Mouse (Mus musculus) frontal cortex, postnatal 25 days (tissue): ENCODE data around the gene Ptpn5.

Source experiments
- DNase-seq, 2 experiments: peaks; one replicate each; pipeline ENCODE4 v3.0.0; 2022; ENCODE audit warnings: low spot score in 2 of 2

The Ptpn5 gene

DNA sequence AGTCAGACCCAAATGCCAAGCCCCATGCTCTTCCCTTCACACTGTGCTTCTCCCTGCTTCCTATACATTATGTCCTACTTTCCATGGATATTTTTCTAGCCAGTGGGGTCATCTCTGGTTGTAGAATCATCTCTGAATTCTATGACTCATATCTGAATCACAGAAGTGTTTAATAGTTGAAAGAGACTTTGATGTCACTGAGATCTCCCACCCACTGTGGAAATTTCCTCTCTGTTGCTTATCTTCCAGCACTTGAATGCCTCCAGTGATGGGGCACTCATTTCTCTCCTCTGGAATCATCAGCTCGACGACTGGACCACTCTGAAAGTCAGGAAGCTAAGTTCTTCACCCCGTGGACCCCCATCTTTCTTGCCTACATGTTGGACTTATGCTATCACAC, 22.4 kb downstream of the Ptpn5 start:
- no peak for DNase-seq

DNA sequence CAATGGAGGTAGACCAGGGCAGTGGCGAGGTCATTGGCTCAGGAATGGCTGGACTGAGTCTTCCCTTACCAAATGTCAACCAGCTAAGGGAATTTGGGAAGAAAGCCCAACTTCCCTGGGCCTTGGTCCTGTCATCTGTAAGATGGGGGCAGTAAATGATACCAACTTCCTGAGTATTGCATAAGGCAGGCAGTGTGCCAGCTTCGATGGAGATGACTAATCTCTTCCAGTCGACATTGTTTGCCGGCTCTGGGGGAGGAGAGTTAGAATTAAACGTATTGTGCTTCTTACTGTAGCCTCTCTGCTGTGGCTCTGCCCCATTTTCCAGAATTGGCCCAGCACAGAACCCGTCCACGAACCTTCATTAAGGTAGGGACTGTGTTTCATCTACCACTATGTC, 23.0 kb downstream of the Ptpn5 start:
- DNase-seq, result peak in 1 of 2 experiments; percentile 51

DNA sequence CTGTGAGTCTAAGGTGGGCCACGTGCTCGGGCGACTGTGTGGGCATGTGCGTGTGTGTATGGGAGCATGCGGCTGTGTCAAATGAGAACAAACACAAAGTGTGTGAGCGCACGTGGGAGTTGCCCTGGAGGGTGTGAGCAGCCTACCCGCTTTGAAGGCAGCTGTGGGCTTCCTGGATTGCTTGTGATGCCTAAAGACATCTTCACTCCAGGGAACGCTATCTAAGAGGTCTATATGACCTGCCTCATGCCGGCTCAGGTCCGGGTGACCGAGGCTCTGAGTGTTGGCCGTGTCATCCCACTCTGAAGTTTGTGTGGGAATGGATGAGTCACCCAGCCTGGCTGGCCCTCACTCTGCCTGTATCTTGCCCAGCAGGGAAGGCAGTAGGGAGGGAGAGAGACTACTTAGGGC, 24.7 kb downstream of the Ptpn5 start:
- peak in 1 of 2 experiments; percentile 40 for DNase-seq

DNA sequence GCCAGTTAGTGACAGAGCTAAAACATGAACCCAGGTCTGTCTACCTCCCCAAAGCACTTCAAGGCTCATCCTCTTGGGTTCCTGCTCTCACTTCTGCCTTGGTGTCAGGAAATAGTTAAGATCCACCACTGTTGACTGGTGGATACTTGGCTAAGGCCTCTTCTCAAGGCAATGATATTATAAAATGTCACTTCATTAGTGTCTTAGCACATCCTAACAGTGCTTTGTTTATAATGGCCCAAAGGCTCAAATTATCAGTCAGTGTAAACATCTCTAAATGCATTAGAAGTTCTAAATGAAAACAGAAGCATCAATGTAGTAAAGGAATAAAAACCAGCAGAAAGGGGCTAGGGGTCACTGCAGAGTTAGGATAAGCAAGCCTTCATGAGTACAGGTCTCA, 26.5 kb downstream of the Ptpn5 start:
- DNase-seq, result no peak

DNA sequence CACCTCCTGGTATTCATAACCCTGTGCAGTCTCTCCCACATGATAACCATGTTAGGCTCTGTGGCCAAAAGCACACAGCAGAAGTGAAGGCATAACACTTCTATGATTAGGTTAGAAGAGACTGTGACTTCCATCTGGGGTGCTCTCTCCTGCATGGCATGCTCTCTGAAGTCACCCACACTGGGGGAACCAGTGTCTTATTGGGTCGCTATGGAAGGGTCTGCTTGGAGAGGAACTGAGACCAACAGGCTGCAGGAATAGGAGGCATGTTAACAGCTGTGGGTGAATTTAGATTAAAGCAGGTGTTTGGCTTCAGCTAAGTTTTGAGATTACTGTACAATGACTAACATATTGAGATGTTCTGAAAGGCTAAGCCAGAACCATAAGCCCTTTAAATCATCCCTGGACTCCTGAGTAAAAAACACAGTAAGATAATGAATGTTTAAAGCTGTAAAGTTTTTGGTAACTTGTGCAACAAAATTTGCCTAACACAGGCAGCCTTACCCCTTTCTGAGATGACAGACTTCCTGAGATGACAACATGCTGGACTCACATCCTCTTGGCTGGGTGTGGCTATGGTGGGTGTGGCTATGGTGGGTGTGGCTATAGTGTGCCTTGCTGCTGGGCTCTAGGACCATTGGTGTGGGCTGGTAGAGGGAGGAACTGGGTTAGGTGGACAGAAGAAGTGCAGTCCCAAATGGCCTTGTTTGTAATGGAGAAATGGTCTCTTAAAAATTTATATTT, 29.6 kb downstream of the Ptpn5 start:
- DNase-seq, result no peak

DNA sequence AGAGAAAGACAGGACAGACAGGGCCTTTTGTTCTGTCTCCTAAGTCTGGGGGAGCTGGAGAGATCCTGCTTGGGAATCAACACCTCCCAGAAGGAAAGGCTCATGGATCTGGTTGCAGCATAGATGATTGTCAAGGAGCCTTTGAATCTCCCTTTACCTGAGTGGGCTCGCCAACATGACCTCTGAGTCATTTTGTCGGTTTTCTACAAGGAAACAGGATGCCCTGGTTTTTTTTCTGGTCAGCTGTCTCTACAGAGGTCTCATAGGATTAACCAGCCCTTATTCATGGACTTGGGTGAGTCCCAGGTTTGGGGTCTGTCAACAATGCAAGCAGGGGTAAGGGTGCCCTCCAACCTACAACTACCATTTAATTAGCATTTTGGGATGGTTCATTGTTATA, 30.5 kb downstream of the Ptpn5 start:
- no peak for DNase-seq

DNA sequence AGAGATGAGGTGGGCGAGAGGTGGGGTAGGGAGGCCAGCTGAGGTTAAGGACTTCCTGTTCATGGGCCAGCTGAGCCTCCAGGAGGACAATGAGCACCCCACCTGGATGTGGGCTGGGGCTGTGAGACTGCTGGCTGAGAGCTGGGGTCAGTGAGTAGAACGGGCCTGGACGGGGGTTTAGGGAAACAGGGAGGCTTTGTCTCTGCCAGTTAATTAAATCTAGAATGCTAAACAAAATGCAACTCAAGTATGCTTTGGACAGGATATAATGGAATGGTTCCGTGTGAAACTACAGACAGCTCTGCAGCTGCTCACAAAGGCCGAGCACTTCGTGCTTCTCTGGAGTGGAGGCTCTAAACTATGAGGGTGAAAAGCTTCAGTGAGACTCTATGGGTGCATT, 32.9 kb downstream of the Ptpn5 start:
- DNase-seq, result no peak

DNA sequence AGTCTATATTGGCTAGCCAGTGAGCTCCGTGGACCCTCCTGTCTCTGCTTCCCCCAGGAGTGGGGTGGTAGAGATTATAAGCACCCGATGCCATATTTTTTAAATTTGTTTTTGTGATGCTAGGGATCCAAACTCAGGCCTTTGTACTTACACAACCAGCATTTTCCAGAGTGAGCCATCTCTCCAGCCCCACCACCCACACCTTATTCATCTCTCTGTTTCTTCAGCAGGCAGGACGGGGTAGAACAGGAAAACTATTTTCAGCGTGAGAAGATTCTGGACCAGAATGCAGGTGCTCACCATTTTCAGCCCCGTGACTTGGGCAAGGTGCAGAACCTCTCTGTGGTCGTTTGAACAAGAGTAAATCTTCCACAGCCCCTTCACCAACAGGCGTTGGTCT, 34.2 kb downstream of the Ptpn5 start:
- DNase-seq, result no peak

DNA sequence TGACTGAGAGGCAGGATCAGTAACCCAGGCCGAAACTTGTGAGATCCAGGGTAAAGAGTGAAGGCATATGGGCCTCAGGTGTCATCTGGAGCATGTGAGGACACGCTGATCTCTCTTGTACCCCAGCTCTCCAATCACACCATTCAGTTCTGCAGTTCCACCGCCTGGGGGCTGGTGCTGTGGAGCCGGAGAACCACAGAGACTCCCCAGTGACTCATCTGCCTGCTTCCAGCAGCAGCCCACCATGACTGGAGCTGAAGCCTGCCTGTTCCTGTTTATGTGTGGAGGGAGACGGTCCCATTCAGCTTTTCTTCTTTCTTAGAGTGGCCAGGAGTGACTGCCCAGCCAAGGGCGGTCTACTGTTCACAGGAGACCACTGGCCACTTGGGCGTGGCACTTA, 35.4 kb downstream of the Ptpn5 start:
- peak in 1 of 2 experiments; percentile 50 for DNase-seq

DNA sequence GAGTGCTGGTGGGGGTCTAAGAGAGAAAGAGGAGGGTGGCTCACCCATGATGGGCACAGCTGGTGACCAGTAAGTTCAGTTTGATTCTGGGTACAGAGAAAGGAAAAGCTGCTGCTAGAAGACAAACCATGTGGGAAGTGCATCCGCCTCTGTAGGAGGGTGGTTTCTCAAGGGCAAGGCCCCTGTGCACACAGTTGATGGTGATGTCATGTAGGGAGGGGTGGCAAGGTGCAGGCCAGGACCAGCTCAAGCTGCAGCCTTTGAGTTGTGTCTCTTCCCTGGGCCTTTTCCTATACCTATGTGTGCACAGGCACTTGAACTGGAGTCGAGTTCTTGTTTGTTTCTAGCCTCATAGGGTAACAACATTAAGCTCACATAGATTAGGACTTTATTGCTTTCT, 38.5 kb downstream of the Ptpn5 start:
- no peak for DNase-seq

DNA sequence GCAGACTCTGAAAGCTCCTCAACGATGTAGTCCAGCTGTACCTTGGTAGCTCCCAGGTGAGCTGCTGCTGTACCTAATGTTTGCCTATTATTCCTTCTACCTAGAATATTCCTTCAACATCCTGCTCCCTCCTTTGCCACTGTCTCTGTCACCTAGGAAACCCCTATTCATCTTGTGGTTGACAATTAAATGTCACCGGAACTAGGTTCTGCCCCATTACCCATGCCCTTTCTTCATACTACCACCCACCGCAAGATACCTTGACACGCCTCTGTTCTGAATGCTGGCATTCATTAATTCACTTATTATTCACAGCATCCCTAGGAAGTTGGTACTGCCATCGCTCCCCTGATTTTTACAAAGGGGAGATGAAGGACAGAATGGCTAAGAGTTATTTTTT, 39.5 kb downstream of the Ptpn5 start:
- no peak for DNase-seq

DNA sequence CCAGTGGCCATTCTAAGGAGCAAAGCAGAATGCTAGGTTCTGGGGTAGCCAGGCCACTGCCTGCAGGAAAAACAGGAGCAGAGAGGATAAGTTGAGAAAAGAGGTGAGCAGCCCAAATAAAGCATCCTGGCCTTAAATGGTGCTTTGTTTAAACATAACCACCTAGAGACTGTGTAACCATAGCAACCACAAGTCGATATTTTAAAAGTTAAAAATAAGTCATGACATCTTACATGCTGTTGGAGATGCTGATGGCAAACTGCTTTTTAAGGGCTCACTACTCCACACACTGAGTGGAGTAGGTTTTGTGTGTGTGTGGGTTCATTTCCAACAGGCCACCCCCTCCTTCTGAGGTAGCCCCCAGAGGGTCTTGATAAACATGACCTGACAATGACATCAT, 48.4 kb downstream of the Ptpn5 start:
- DNase-seq, result no peak

DNA sequence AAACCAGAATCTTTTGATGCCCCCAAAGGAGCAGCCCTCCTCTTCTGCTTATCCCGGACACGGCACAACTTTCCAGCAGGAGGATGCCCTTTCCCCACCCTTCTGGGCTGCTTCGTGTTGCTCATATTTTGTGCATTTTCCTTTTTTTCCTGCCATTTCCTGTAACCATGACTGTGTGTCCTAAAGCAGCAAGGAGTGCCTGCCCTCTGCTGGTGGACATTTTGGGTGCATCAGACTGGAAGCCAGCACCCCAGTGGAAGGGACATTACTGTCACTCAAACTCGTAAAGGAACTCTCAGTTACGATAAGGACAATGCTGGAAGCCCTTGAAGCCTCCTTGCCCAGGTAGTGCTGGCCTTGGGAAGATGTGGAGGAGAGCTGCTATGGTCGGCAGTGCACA, 52.2 kb downstream of the Ptpn5 start:
- DNase-seq, result peak; percentile 76 to 77

DNA sequence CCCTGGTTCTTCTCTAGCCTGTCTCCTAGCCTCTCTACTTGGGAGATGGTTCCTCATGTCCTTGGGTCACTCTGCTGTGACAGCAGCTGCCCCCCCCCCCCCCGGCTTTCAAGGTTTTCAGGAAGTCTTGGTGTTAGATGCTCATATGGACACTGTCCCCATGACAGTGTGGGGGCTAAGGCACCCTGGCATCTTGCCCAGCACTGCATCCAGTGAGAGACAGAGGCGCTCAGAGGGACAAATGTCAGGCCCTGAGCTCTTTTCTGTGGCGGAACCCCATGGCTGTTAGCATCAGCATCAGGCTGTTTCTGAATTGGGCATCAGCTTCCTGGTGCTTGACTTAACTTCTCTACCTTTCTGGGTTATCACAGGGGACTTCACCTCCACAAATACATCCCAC, 52.6 kb downstream of the Ptpn5 start:
- DNase-seq, result no peak

DNA sequence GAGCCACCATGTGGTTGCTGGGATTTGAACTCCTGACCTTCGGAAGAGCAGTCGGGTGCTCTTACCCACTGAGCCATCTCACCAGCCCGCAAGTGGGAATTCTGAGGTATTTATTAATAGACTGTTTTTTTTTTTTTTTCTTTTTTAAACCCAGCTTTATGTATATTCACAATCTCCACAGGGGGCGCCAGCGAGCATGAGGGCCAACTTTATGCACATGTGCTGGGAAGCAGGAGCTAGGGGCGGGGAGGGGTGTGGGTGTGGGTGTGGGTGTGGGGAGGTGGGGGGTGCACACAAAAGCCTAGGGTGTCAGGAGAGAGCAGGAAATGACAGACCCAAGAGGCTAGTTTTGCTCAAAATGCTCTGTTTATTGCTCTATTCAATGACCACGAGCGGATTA, 56.0 kb downstream of the Ptpn5 start:
- DNase-seq, result no peak

DNA sequence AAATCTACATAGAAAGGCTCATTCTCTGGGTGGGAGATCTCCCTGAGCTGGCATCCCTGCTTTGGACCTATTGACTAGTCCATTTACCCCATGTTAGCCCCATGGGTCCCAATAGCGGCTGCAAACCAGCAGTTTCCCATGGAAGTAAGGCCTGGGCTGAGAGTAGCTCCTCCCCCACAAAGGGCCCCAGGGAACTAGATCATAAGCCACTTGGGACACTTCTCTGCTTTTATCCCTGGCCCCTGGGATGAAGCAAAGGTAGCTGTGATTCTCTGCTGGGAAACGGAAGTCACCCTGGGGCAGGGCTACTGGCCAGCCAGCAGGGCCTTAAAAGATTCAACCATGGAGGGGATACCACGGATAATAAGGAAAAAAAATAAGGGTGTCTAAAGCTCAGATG, 56.8 kb downstream of the Ptpn5 start:
- no peak for DNase-seq

DNA sequence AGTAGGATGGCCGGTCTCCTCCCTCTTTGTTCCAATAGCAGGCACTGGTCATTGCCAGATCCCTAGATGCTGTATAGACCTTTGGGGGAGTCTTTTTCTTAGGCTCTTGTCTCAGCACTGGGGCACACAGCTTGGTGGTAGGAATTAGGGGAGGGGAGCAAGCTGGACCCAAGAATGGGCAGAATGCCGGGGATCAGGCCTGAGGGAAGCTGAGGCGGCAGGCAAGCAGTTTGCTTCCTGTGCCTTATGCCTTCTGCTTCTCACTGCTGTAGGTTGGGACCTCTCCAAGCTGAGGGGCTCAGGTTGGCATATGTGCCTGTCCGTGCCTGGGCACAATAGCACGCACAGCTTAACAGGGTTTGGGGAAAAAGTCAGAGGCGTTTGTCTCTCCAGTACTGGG, 57.3 kb downstream of the Ptpn5 start:
- no peak for DNase-seq

DNA sequence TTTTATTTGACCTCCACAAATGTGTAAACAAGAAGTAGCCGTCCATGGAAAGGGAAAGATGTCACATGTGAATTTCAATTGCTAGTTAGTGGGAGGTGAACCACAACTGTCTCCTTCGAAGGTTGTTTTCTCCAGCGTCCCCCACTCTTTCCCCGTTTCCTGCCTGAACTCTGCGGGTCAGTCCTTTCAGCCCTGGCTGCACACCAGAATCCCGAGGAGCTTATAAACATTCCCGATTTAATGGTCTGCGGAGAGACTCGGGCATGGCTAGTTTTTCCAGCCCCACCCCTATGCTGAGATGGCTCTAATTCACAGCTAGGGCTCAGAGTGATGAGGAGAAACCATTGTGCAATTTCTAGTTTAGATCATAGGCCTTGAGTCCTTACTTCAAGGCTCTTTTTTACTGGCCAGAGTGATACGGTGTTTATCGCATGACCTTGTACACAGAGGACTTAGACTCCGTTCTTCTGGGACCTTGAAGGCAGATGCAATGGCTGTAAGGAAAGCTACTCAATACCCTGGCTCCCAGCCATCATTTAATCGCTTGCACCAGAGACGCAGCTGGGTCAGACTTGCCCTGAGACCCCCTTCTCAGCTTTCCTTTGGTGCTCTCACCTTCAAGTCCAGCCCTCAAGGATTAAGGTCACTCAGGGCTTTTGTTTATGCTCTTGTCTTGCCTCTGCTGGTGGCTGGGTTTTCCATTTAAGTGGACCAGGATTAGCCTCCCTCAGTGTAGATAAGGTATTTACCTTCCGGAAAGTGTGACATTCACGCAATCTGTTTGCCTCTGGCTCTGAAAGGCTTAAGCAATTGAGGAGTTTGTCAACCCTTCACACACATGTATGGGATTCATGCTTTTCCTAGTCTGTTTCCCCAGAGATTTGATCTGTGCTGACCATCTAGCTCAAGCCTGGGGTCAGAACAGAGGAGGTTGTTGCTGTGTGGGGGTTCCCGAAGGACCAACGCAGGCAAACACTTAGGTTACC, 59.7 kb downstream of the Ptpn5 start:
- no peak for DNase-seq

DNA sequence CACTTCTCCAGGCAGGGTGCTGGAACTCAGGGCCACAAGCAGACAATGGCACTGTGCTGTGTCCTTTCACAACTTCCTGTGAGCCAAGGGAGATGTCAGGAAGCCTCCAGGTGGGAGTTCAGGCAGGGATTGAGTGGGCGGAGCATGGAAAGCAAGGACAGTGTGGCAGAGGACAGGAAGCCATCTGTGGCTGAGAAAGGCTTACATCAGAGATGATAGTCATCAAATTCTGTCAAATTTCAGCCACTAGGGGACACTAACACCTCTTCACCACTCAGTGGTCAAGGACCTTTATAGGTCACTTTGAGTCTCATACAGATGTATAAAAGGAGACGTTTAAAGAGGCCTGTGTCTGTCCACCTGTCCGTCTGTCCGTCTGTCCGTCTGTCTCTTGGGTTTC, 60.9 kb downstream of the Ptpn5 start:
- DNase-seq, result no peak

DNA sequence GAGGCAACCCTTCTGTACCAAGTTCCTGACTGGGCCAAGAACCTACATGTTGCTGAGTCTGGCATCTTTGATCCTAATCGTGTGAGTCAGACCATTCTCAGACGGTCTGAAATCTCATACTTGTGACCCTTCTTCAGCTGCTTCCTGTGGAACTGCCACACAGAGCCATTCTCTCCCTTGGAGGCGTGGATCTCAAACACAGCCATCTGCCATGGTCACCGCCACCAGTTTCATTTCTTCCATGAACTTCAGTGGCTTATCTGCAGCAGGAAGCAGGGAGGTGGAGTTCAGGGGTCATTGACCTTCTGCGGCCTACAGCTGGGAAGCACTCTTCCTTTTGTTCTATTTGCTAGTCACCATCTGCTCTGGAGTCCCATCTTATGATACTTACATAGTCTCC, 65.6 kb downstream of the Ptpn5 start:
- DNase-seq, result no peak

DNA sequence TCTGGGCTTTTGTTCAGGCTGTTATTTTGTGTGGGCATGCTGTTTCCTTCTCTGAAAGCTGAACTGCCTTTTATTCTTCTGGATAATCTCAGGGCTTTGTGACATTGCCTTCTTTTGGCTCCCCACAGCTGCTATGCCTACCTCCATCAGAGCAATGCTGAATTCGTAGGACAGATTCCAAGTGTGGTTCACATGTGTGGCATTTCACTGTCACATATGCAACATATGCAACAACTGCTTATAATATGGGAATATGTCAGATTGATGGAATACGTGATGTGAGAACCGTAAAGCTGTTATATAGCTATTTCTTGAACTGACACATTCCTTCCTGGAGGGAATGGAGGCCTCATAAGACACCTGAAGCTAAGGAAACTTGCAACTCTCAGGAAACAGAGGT, 66.5 kb downstream of the Ptpn5 start:
- DNase-seq, result no peak

DNA sequence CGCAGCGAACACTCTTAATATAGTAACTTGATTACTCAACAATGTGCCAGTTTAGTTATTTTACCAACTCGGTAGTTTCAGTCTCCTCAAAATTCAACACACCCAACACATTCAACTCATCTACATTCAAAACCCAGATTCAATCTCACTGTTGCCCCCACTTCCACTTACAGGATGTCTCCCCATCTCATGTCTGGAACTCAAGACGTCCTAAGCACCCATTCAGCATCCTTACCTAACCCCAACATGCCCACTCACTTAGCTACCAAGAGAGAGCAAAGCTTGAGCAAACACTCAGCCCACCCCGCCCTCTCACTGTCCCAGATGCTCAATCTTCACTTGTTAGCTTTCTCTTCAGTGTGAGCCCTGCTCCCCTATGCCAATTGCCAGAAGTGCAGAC, 71.9 kb downstream of the Ptpn5 start:
- DNase-seq, result no peak

DNA sequence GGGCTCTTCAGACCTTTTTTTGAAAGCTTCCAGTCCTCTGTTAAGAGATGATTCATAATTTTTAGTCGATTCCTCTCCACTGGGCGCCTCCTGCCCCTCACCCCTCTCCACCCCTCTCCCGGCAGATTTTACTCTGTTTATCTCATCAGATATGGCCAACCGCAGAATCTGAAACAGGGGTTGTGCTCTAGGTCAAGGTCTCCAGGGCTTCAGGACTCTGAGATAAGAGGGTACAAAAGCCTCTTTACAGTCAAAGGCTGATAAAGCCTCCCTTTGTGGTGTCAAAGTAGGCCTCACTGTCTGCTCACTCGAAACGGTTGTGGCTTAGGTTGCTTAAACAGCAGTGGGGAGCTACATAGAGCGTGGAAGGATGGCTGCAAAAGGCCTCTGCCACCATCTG, 74.1 kb downstream of the Ptpn5 start:
- no peak for DNase-seq
